Mouse (Mus musculus) R1 (cell line): ENCODE results near the gene Gm11559.
"Not testable (repeated sequence)": the region's sequence is repeated elsewhere in the genome, so short reads cannot be mapped to it uniquely, and the experiment has no call there.

Source experiments
- DNase-seq: peaks from one replicate; pipeline ENCODE4 v3.0.0-alpha.2; 2018; ENCODE audit warnings: low read depth, low spot score

Gene Gm11559

GRCm38 (mm10) chr11:99864176-99864575, at the start of gene Gm11559:
TSS of gene Gm11559 (plus strand) at chr11:99864476.
- DNase-seq = not testable (repeated sequence)

DNA sequence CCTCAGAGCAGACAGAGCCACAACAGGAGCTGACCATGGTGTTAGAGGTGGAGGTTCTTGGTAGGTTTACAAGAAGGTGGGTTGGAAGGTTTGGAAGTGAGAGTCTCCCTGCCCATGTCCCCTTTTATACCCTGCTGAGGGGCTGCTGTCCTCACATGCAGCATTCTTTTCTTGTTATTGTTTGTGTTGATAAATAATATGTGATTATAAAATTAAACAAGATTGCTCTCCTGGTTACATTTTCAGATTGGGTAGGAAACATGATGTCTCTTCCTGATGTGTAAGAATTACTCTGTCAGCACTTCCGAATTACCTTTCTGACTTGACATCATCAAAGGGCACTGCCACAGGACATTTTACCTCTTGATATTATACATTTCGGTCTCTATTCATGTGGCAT, 48.7 kb upstream of the Gm11559 start, which contains the start of gene Gm11564:
Gene Gm11564, minus strand, starts transcription at position 101 of the 400 bp plus-strand sequence.
- not testable (repeated sequence) for DNase-seq

- no peak for DNase-seq
Observed at GRCm38 (mm10) chr11:99837966-99838365, 26.3 kb upstream of the Gm11559 start, which contains the start of gene 2300003K06Rik. TSS of gene 2300003K06Rik (minus strand) at chr11:99838066.

DNA sequence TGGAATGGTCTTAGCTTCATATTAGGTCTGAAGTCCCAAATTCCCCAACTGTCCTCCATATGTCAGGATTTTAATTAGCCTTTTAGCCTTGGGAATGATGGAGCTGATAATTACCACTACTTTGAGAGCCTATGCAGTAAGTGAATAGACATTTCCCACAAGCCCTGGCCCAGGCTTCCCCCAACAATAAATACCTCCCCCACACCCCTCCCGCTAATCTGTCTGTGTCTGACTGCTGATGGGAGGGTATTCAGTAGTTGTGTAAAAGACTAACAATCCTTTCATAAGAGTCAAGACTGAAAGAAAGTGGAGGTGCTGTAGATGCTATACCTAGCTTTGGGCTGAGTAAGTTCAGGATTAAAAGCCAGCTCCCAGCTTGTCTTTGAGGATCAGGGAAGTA, 22.1 kb upstream of the Gm11559 start:
- no peak for DNase-seq

DNA sequence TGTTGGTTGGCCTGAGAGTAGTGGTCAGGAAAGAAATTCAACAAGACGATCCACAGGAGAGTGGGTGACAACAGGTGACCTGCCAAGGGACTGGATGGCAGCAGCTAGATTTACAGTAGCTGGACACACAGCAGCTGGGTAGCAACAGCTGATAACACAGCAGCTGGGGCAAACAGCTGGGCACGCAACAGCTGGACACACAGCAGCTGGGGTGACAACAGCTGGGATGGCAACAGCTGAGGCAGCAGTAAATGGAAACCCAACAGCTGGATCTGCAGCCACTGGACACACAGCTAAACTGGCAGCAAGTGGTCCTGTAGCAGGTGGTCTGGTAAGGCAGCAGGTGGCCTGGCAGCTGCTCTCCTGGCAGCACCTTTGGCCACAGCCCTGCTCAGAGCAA, 17.5 kb upstream of the Gm11559 start:
- DNase-seq = no peak

- DNase-seq = no peak
Observed at GRCm38 (mm10) chr11:99851508-99851907, 12.8 kb upstream of the Gm11559 start, which contains the start of gene Krtap4-16. TSS of gene Krtap4-16 (minus strand) at chr11:99851608.

GRCm38 (mm10) chr11:99854121-99854520, 10.2 kb upstream of the Gm11559 start:
- peak; percentile 25 for DNase-seq

DNA sequence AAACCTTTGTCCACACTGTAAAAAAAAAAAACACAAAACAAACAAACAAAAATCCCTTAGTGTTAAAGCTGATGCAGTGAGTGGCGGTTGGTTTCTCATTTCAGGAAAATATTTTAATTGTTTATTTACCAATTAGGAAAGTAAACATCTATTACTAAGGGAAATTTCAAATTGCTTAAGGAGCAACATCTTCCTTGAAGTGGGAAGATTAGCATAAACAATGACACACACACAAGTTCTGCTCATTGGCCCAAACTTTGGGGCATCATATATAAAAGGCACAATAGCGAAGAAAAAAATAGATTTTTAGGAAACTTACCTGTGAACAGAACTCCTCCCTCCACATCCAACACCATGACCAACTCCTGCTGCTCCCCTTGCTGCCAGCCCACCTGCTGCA, 6.7 kb upstream of the Gm11559 start, which contains the start of gene Gm11568:
Gene Gm11568, plus strand, starts transcription at position 301 of the 400 bp plus-strand sequence.
- no peak for DNase-seq

- no peak for DNase-seq
Observed at GRCm38 (mm10) chr11:99858761-99859160, 5.5 kb upstream of the Gm11559 start.

DNA sequence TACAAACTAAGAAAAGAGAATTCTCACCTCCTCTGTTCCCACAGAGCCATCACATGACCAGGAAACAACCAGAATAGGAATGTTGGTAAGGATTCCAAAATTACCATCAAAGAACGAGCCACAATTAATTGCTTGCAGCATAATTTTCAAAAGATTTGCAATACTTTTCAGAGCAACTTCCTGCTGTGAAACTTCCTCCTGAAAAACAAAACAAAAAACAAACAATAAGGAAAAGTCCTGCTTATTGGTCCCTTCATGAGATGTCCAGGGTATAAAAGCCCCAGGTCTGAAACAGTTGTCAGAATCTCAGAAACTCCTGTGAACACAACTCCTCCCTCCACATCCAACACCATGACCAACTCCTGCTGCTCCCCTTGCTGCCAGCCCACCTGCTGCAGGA, 8.8 kb downstream of the Gm11559 start, which contains the start of gene Krtap9-1:
Gene Krtap9-1, plus strand, starts transcription at position 301 of the 400 bp plus-strand sequence.
- DNase-seq = not testable (repeated sequence)

GRCm38 (mm10) chr11:99878887-99879286, 14.6 kb downstream of the Gm11559 start, which contains the start of gene Gm11567:
TSS of gene Gm11567 (plus strand) at chr11:99879187.
- not testable (repeated sequence) for DNase-seq

DNA sequence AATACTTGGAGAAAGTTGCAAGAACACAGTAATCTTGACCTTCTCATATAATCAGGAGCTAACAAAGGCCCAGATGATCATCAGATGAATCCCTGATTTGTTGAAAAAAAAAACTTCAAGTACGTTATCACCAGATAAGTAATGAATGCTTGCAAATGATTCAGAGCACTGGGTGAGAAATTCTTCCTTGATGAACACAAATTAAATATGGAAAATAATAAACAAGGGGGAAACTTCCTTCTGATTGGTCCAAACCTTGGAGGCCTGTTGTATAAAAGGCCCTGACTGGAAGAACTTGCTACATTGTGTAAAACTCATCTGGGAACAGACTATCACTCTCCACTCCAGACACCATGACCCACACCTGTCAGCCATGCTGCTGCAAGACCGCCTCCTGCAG, 43.3 kb downstream of the Gm11559 start, which contains the start of gene Krtap31-1:
Gene Krtap31-1, plus strand, starts transcription at position 301 of the 400 bp plus-strand sequence.
- DNase-seq = no peak

- no peak for DNase-seq
Observed at GRCm38 (mm10) chr11:99914451-99914850, 50.2 kb downstream of the Gm11559 start, which contains the start of gene Gm11565. TSS of gene Gm11565 (plus strand) at chr11:99914751.
